Mouse (Mus musculus) cerebral cortex, adult 2 months (tissue): ENCODE results near the gene 1700025G04Rik.

ENCODE experiments used
- WGBS: fragments of 180-500 bp; shearing (Covaris S2); methylation state at CpG from one replicate; pipeline ENCODE4 v1.1.7; 2018; 5-methylcytosine and 5-hydroxymethylcytosine counted together

1700025G04Rik gene

DNA sequence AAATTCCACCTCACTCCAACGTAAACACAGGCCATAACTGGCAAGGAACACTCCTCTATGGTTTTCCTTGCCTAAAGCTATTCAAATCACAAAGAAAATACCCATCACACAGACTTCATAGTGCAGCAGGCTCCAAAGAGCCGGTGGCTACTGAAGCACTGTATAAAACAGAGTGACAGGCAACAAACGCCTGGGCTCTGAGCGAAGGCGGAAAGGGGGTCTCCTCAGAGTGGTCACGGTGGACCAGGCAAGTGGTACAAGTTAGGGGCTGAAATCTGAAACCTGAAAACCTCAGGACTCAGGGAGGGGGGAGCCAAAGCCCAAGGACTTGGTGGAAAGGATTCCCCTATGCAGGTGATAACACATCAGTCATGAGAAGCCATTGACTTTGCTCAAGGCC, 127.8 kb downstream of the 1700025G04Rik start:
- 78% methylated on average over 6 of the region's 6 CpGs for WGBS

- 87% methylated on average over 10 of the region's 10 CpGs for WGBS
These were observed 128.7 kb downstream of the 1700025G04Rik start for GRCm38 (mm10) chr1:151961204-151961603.

GRCm38 (mm10) chr1:151959010-151959409, 130.9 kb downstream of the 1700025G04Rik start:
- WGBS: 61% methylated on average over 3 of the region's 3 CpGs

DNA sequence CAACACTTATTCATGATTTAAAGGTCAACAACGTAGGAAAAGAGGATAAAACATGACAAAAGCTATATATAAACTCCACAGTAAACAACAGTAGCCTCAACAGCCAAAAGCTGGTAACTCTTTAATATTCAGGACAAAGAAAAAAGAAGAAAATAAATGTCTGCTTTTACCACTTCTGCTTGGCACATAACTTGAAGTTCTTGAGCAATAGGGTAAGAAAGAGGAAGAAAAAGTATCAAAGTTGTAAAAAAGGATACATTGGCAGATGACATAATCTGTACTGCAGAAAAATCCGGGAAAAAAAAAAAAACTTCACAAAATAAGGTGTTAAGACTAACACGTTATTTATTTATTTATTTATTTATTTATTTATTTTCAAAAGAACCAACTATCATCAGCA, 131.5 kb downstream of the 1700025G04Rik start:
- WGBS: 67% methylated on average over 3 of the region's 3 CpGs

DNA sequence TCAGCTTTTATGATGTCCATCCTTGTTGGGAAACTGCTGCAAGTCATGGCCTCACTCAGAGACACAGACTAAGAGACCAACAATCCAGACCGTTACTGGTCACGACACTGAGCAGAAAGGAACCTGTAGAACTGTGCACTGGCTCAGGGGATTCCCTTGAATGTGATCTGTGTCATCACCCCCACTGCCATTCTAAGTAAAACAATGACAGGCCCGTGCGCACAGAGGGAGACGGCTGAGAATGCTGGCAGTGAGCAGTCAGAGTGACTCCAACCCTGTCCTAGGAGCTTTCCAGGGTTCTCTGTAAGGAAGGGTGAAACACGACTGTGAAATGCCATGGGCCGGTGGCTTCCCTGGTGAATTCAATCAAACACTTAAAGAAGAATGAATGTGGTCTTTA, 132.3 kb downstream of the 1700025G04Rik start:
- 65% methylated on average over 7 of the region's 7 CpGs for WGBS

GRCm38 (mm10) chr1:151955866-151956265, 134.1 kb downstream of the 1700025G04Rik start:
- 82% methylated on average over 5 of the region's 5 CpGs for WGBS

DNA sequence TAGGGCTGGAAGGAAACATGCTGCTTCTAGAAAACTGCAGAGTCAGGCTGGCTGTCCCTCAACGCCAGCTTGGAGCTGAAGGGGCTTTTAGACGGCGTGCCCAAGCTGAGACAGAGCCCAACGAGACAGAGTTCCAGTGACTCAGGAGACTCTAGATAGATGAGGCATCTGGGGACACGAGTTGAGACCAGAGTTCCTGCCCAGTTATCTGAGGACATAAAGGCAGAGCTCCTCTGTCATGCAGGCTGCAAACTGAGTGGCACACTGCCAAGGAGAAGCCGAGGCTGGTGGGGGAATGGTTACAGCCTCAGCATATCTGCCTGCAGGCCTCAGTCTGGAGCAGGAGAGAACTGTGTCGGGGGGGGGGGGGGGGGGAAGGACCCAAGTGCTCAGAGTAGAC, 136.4 kb downstream of the 1700025G04Rik start:
- 15% methylated on average over 6 of the region's 7 CpGs for WGBS

- 61% methylated on average over 3 of the region's 3 CpGs for WGBS
These were observed 141.9 kb downstream of the 1700025G04Rik start for GRCm38 (mm10) chr1:151948065-151948464.

DNA sequence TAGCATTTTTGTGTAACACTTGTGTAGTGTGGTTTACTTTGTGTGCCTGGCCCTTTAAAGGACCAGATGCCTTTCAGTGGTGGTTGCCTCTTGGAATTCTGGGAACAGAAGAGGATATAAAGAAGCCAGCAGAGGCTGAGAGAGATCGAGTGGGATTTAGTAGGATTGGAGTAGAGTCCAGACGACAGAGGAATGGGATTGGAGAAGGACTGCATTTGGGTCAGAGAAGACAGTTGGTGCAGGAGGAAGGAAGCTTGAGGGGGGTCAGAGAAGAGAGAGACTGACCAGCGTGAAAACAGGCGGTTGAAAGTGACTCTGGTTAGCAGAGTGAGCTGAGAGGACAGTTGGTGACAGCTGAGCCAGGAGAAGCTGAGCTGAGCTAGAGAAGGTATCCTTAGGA, 142.4 kb downstream of the 1700025G04Rik start:
- WGBS: 33% methylated on average over 4 of the region's 4 CpGs

DNA sequence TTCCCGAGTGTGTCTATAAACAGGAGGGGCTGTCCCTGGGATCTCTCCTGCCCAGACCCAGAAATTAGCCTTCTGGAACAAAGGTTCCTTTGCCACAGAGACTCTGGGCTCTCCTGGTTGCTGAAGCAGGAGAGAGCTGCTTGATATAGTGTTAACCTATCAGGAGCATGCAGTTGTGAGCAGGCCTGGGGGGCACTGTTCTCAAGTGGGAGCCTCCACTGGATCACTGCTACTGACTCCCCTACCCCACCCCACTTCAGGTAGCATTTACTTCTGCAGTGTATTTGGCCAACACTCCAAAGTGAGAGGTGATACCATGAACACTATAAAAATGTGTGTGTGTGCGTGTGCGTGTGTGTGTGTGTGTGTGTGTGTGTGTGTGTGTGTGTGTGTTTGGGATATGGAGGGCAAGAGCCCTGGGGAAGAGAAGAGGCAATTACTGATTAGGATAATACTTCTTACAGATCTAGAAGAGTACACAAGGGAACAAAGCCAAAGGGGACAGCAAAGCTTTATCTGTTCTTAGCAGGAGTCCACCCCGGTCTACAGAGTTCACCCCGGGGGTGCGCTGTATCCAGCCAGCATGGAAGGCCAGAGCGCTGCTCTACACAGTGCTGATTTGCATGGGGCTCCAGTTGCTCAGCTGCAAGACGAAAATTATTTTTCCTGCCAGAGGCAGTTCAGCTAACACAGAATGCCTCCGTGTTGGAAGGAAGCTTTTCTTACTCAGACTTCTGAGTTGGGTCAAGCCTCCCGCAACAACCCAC, 145.3 kb downstream of the 1700025G04Rik start:
- 24% methylated on average over 10 of the region's 10 CpGs for WGBS

DNA sequence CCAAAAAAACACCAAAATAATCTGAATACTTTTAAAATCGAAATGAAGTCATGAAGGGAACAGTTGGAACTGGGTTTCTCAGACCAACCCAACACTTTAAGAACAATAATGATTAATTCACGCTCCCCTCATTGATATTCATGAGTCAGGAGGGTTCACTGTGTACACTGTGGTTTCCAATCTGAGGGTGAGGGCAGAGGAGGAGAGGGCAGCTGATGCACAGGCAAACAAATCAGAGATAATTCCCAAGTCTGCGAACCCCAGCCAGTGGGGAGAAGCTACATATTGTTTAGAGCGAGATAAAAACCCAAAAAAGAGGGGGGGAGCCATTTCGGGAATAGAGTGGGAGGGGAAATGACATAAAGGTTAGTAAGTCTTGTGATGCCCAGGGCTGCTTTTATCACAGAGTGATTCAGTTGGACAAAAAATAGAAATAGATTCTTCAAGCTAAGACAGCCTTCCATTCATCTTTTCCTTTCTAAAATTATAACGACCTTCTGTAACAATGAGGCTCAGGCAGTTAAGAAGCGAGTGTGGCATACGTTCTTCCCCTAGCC, 146.2 kb downstream of the 1700025G04Rik start:
- 38% methylated on average over 8 of the region's 8 CpGs for WGBS

DNA sequence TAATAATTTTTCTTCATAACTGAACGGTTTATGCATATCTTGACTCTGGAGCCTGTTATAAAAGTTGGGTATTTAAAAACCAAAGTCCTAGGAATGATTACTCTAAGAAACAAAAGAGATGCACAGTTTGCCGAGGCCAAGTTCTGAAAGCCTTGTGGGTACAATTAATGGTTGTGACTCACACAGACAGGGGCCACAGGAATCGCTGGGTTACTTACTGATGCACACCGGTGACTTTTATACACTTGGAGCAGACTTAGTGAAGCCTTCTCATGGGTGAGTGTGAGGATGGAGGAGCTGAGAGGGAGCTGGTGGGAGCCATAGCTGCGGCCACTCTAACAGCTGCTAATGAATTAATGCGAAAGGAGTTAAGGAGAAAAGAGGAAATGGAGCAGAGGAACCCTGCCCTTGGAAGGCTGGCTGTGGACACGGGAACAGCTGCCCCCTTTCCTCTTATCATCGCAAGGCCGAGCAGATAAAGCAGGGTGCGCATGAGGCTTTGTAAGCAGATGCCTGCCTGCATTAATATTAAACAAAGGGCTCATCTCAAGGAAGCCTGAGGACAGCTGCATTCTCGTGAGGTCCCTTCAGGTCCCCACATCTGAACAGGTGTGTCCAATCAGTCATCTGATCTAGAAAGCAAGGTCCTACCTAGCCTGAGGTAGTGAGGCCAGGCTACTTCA, 146.8 kb downstream of the 1700025G04Rik start:
- 83% methylated on average over 11 of the region's 11 CpGs for WGBS

DNA sequence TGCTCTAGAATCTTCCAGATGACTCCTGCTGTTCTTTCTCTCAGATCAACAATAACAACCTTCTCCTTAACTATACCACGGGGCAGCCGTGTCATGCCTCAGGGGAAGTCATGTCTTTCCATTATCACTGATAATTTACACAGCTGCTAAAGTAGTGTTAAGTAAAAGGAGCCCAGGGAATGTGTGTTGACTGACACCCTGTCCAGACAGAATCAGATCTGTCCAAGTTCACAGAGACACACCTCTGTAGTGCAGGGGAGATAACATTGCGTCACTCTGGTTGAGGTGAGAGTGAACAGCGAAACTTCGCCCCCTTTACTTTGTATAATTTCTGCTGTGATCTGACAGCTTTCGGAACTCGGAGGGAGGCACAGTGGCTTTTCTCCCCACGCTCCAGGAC, 149.9 kb downstream of the 1700025G04Rik start:
- WGBS: 52% methylated on average over 8 of the region's 8 CpGs

GRCm38 (mm10) chr1:151939510-151939909, 150.4 kb downstream of the 1700025G04Rik start:
- WGBS: 65% methylated on average over 6 of the region's 6 CpGs

GRCm38 (mm10) chr1:151933605-151934004, 156.3 kb downstream of the 1700025G04Rik start:
- WGBS: 87% methylated on average over 6 of the region's 6 CpGs

- 57% methylated on average over 8 of the region's 8 CpGs for WGBS
These were observed 163.1 kb downstream of the 1700025G04Rik start for GRCm38 (mm10) chr1:151926826-151927225.

DNA sequence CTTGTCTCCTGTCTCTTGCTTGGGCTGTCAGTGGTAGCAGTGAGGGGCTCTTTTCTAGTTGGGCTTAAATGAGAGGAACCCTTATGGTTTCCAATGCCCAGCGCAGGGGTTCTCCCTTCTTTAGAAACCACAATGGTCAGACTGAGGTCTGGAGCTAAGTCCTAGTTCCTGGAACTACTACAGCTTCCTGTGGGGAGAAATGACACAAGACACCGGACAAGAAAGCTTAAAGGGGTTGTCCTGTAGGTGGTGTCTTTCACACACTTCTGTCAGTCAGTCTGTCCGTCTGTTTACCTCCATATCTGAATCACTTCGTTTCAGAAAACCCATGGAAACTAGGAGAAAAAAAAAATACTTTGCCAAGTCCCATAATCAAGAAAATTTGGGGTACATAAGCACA, 163.8 kb downstream of the 1700025G04Rik start:
- whole genome bisulfite sequencing: 44% methylated on average over 4 of the region's 4 CpGs

- WGBS: 37% methylated on average over 7 of the region's 7 CpGs
These were observed 164.2 kb downstream of the 1700025G04Rik start for GRCm38 (mm10) chr1:151925738-151926137.

GRCm38 (mm10) chr1:151918806-151919357, 171.0 kb downstream of the 1700025G04Rik start:
- WGBS: 81% methylated on average over 9 of the region's 9 CpGs

GRCm38 (mm10) chr1:151917736-151918135, 172.2 kb downstream of the 1700025G04Rik start:
- 79% methylated on average over 3 of the region's 3 CpGs for WGBS

- WGBS: 95% methylated on average over 9 of the region's 9 CpGs
These were observed 175.4 kb downstream of the 1700025G04Rik start for GRCm38 (mm10) chr1:151914494-151914893.

DNA sequence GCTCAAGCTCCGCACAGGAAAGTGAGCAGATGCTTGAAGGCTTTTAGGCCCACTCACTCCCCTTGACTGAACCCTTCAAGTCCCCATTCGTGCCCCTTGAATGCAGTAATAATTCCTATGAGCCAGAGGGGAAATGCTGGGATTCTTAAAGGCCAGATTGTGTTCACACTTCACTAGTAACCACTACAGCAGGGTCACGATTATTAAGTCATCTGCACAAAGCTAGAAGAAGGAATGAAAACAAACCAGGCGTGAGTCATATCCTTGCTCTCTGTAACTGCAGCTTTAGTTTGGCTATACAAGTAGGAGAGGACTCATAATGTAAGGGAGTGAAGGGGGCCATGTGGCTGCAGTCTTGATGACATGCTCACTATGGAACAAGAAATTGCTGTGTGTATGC, 182.9 kb downstream of the 1700025G04Rik start:
- WGBS: 66% methylated on average over 4 of the region's 4 CpGs
